Mouse (Mus musculus): ENCODE data around the gene Tmco2.
"Not testable (repeated sequence)": the region's sequence is repeated elsewhere in the genome, so short reads cannot be mapped to it uniquely, and the experiment has no call there.

The Tmco2 gene

DNA sequence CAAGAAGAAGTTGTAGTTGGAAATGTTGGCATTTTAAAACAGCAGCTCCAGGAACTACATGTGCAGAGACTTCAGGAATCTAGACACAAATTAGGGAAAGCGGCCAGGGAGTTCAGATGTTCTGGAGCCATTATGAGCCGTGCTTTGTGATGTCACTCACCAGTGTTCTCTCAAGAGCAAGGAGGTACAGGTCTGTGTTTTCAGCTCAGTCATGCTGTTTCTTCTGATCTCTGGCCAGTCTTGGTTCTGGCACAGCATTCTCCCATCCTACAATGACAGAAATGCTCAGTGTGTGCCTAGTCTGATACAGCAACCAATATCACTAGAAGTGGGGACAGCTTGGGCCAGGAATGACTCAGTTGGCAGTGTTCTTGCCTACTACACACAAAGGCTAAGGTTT, at the start of gene Tmco2:
Tmco2 (minus strand) TSS at position 101 of the 400 bp plus-strand sequence.
- DNase-seq, result no peak

DNA sequence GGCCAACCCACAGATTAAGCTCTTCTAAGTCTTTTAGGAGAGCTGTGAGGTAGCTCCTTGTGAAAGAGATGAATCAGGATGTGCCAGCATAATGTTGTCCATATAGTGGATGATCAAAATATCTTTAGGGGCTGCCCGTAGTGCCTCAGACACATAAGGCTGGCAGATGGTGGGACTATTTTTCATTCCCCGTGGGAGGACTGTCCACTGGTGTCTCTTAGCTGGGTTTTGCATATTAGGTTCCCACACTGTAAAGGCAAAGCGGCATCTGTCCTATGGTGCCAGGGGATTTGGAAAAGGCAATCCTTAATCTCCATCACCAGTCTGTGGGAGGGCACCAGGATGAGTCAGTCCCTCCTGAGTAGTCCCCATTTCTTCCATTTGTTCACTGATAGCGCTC, 5.7 kb downstream of the Tmco2 start:
- DNase-seq, result no peak

DNA sequence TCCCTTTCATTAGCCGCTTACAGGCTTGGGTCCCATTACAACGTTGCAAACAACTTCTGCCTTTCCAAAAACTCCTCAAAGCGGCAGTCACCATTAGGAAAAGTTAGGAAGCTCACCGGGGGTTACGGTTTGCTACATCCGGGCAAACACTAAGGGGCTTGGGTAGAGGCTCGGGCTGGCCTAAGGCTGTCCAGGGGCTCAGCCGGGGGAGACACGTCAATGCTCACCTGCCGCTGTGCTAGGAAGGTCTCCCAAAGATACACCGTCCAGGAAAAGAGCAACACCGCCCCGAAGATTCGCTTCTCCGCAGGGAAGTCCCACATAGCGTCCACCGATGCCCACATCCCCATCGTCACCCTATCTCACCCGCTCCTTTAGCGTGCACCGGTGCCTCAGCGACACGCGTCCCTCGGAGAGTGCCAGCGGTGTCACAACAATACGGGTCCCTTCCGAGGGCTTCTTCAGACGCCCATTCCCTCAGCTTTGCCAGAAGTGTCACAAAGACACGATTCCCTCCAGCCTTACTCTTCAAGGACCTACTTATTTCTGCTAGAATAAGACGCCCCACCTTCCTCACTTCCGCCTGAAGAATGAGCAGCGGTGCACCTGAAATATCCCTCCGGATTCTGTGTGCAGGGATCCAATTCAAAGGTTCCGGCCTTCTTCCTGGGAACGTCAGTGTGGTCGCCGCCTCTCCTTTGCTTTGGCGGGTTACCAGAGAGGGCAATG, 11.2 kb downstream of the Tmco2 start, which contains the start of gene Zmpste24:
Zmpste24 (minus strand) TSS at position 592 of the 729 bp plus-strand sequence.
- DNase-seq, result peak; percentile 81

DNA sequence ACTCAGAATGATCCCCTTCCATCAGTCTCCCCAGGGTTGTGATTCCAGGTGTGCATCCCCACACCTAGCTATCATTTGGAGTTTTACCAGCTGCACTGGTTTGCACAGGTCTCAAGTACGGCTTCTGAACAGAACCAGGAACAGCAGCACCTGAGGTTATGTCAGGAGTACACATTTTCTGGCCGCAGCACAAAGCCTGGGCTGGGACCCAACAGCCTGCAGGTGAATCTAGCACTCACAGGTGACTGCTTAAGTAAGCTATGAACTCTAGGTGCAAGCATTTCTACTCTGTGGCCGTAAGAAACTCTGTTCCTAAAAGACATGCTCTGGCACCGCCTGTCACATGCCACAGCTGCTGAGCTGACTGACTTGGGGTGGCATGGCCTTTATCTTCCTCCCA, 18.8 kb downstream of the Tmco2 start:
- DNase-seq, result peak; percentile 52

DNA sequence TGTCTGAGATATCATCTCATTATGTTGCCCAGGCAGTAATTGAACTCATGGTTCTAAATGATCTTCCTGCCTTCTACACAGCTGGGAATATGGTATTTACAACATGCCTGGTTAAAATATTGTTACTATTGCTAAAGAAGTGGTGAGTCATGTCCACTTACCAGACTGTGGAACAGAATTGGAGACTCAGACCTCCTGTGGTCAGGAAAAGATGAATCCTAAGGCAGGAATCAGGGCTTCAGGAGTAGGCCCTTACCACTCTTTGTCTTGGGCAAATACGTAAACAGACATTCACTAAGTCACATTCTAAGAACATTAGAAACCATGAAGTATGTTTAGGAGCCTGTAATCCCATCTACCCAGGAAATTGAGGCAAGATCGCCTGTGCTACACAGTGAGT, 20.3 kb downstream of the Tmco2 start:
- DNase-seq, result no peak

DNA sequence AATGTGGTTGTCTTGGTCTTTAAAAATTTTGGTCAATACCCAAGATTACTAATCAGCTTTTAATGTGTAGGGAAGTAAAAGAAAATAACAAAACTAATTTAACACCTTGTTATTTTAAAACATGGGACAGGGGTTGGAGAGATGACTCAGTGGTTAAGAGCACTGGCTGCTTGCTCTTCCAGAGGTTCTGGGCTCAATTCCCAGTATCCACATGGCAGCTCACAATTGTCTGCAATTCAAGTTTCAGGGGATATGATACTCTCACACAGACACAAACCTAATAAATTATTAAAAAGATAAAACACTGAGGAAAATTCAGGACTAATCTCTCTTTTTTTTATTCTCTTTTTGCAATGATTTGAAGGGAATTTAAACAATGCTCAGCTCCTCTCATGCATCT, 24.5 kb downstream of the Tmco2 start:
- DNase-seq, result no peak

DNA sequence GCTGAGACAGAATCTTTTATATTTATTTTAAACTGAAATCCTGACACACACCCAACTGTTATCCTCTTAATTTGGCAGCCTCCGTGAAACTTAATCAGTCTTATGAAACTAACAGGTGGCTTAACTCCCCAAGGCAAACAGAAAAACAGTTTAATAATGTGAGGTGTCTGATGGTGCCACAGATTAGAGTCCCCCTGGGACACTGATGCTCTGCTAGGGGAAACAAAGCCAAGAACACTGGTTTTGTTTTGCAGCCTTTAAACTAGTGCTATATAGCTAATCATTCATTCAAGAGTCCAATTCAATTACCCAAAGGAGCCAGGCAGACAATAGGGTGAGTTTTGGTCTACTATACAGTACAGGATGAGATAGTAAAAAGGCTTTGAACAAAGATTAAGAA, 28.6 kb downstream of the Tmco2 start:
- DNase-seq, result no peak

DNA sequence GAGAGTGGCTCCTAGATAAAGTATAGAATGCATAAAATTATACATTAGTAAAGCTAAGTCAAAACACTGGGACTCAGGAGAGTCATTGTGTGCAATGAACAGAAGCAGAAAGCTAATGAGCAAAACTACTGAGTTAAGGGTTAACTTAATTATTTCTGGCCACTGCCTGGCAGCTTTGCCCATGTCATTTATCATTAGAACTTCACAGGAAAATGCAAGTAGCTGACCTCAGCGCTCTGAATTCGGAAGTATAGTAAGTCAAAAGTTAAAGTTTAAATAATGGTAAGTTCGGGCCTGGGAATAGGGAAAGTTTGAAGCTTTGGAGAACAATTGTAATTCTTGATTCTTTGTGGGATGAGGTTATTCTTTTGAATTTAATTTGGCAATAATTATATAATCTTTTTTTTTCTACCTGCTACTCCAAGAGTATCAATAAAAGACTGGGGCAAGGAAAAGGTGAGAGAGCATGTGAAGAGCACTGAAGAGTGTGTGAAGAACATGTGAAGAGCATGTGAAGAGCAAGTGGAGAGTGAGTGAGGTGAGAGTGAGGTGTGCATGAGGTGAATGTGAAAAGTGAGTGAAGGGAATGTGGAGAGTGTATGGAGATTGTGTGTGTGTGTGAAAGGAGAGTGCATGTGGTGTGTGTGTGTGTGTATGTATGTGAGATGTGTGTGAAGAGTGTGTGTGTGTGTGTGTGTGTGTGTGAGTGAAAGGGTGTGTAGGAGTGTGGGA, 30.9 kb downstream of the Tmco2 start:
- peak; percentile 41 for DNase-seq

DNA sequence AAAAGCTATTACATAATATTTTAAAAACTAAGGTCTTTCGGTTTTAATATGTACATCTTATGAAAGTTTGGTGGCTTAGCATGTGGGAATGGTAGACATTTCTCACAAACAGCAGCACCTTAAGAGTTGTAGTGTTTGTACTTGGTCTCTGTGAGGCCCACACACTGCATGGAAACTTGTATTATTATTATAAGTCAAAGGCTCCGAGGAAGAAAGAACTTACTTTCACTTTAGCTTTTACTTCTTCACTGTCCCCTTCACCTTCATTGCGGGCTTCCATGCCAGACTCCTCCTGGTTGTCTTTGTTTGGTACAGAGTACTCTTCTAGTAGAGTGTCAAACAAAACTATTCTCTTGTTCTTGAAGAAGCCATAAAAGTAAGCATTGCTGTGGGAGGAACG, 34.8 kb downstream of the Tmco2 start:
- no peak for DNase-seq

DNA sequence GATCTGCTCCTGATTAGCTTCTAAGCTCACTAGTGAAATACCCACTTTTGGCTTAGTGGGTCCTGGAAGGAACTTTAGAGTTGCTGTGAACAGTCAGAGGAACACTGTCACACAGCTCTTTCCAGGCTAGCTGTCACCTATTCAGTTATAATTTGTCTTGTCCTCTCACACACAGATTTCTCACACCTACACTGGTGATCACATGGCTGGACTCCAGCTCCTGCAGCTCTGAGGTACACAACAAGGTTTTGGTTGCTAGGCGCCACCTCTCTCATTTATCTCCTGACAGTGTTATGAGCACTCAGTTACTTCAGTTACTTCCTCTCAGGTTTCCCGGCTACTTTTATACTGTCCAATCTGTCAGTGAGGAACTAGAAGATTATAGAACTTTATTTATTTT, 43.7 kb downstream of the Tmco2 start:
- DNase-seq, result no peak

DNA sequence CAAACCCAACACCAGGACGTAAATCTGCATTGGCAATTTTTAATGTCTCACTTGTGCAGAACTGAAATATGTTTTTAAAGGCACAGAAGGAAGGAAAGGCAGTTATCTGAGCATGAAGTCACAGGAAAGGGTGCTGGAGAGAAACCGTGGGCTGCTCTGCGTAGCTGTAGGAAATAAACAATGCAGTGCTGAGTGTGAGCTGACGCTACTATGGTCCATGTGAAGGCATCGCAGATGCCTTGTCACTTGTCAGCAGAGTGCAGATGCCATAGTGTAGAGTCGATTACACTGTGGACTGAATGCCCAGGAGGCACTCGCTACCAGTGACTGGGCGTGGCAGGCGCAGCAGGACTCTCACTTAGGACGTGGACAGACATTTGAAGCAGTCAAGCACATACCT, 49.8 kb downstream of the Tmco2 start:
- DNase-seq, result not testable (repeated sequence)

DNA sequence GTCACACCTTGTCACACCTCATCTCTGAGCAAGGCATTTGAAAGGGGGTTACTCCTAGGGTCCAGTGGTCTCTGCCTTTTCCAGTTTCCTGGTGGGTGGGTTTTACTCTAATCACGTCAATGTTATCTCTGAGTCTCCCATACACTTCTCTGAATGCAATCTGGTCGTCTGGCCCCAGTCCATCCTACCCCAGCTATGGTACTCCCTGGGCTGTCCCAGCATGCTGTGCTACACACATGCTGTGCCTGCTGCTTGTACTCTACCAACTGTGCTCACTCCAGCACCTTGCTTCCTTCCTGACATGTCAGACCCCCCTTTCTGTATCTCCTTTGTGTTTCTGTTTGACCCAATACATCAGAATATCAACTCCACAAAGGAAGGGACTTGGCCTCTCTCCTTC, 52.0 kb downstream of the Tmco2 start:
- DNase-seq, result no peak

DNA sequence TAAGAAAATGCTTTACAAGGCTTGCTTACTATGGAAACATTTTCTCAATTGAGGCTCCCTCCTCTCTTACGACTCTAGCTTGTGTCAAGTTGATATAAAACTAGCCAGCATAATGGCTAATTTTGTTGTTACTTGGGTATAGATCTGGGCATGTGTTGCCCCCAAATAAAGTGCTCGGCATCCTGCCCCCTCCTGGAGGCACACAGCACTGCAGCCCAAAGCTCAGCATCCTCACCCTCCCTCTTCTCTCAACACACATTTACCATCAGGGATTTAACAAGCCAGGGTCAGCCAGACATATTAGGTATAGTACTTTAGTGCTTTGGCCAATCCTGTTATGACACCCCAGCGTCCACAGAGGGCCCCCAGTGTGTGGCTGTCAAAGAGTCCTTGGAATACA, 52.7 kb downstream of the Tmco2 start:
- no peak for DNase-seq

Data from kidney, adult 11 months (tissue).